Mouse (Mus musculus) G1E-ER4 (cell line): Measurements from ENCODE around the gene Olfr63. TPM values are rescaled to one million over a fixed set of nuclear protein-coding genes. Genes with fewer than 3 reads are reported as not detected.
"Not testable (repeated sequence)": the region's sequence is repeated elsewhere in the genome, so short reads cannot be mapped to it uniquely, and the experiment has no call there.

Experiments
- GATA1 ChIP-seq: IDR thresholded peaks from one replicate; pipeline ENCODE4 v1.8.0; 2012; ENCODE audit warnings: low read length, inconsistent platforms
- polyA plus RNA-seq: library from polyadenylated mRNA; stranded (reverse); fragments of >175 nt; gene quantifications from 2 replicates; pipeline ENCODE4 v1.2.3, GENCODE M21; 2012

The Olfr63 gene
- polyA plus RNA-seq, result not detected in 2 replicates

DNA sequence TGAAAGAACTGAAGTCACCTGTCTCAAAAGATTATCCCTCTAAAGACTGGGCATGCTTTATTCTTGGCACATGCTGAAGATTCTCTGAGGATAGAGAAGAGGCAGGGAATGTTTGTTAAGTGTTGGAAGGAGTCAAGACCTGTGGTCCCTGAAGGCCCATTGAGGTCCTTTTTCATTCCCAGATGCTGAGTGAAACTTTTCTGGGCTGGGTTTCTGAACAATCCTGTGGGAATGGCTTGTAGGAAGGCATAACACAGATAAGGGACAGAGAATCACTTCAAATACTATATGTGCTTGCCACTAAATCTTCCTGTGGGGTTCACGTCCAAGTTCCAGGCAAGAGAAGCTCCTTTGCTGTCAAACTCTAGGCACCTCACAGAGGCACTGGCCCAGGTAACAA, at the start of gene Olfr63:
TSS of gene Olfr63 (plus strand) at position 301 of the 400 bp plus-strand sequence.
- TF ChIP-seq GATA1, result no peak

DNA sequence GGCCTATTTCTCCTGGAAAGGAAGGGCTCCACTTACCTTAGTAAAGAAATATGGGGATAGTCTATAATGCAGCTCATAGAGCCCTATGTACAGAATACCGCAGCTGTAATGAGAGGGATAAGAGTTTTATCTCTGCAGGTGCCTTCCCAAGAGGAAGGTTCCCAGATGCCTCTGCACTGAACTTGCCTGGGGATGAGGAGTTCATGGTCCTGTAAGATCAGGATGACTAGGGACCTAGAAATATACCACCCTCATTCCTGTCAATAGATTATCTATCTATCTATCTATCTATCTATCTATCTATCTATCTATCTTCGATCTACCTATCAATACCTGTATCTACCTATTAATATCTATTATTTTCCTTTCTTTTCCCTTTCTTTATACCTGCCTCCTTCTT, 42.9 kb upstream of the Olfr63 start, which contains the start of gene Olfr1564:
TSS of gene Olfr1564 (minus strand) at position 101 of the 400 bp plus-strand sequence.
- TF ChIP-seq GATA1, result no peak

DNA sequence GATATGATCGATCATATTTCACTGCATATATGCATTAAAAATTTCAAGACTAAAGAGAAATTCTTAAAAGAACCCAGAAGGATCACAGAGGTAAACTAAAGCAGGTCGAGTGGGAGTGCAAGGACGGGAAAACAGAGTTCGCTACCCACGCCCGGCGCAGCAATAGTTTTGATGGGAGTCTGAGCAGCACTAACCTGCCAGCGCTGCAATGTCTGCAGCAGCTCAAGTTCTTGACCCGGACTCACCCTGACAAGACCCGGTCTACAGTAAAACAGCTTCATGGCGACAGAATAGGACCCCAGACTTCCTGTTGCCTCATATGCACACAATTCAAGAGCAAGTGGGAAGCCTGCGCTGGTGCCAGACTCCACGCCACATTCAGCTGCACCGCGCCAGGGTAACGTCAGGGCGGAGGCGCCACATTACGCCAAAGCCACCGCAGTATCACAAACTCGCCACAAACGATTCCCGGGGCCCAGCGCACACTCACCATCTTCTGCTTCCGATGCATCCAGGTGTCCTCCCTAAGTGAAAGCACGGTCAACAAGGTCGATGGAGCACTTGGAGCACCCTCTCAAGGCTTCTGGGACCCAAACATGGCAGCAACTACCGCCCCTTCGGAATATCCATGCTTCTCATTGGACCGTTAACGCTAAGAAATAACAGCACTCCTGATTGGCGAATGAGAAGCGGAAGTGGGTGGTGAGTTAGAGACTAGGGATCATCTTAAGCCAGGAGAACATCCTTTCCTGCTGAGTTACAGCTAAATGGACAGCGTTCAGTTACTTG, 9.8 kb upstream of the Olfr63 start, which contains the start of gene Zfp955a:
TSS of gene Zfp955a (minus strand) at position 616 of the 789 bp plus-strand sequence.
- not testable (repeated sequence) for TF ChIP-seq GATA1

DNA sequence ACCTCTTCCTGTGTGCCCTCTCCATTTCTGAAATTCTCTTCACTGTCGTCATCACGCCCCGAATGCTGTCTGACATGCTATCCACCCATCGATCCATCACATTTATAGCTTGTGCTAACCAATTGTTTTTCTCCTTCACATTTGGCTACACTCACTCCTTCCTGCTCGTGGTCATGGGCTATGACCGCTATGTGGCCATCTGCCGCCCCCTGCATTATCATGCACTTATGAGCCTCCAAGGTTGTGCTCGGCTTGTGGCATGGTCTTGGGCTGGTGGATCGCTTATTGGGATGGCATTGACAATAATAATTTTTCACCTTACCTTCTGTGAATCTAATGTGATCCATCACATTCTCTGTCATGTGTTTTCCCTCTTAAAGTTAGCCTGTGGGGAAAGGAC, 4.4 kb downstream of the Olfr63 start:
- no peak for TF ChIP-seq GATA1

DNA sequence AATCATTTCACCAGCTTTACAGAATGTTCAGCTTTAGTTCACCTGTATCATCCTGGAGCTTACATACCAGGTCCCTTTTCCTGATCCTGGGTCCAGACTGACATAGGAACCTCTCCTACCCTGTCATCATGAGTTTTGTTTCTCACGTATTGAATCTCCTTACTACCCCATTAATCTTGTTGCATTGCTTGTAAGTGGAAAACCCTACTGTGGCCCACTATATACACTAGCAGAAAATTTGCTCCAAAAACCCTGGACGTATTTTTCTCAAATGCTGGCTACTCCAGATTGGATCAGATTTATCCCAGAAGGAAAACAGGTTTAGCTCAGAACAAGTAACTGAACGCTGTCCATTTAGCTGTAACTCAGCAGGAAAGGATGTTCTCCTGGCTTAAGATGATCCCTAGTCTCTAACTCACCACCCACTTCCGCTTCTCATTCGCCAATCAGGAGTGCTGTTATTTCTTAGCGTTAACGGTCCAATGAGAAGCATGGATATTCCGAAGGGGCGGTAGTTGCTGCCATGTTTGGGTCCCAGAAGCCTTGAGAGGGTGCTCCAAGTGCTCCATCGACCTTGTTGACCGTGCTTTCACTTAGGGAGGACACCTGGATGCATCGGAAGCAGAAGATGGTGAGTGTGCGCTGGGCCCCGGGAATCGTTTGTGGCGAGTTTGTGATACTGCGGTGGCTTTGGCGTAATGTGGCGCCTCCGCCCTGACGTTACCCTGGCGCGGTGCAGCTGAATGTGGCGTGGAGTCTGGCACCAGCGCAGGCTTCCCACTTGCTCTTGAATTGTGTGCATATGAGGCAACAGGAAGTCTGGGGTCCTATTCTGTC, 24.8 kb downstream of the Olfr63 start, which contains the start of gene Zfp955b:
TSS of gene Zfp955b (plus strand) at position 506 of the 837 bp plus-strand sequence.
- TF ChIP-seq GATA1, result not testable (repeated sequence)

Other genes with a start within 250 kb of the Olfr63 start
- gene Zfp763, start 231.3 kb upstream of the Olfr63 start, polyA plus RNA-seq, result 0.03 and 0.13 TPM in 2 replicates
- not detected in 2 replicates for gene 4921501E09Rik, start 196.6 kb upstream of the Olfr63 start, polyA plus RNA-seq
- gene Zfp563, start 175.4 kb upstream of the Olfr63 start, polyA plus RNA-seq, result 0.25 and 0.94 TPM in 2 replicates
- not detected in 2 replicates for gene Morc2b, start 125.0 kb upstream of the Olfr63 start, polyA plus RNA-seq
- not detected in 2 replicates for gene Olfr55, start 96.2 kb upstream of the Olfr63 start, polyA plus RNA-seq
- not detected in 2 replicates for gene Olfr239, start 73.4 kb upstream of the Olfr63 start, polyA plus RNA-seq
- not detected in 2 replicates for gene Olfr1564, start 43.0 kb upstream of the Olfr63 start, polyA plus RNA-seq
- 0.19 and 0.38 TPM in 2 replicates for gene Zfp955a, start 9.5 kb upstream of the Olfr63 start, polyA plus RNA-seq
- gene Zfp955b, start 24.9 kb downstream of the Olfr63 start, polyA plus RNA-seq, result 0.32 and 0.40 TPM in 2 replicates
- 0.26 and 0.33 TPM in 2 replicates for gene Zfp81, start 94.2 kb downstream of the Olfr63 start, polyA plus RNA-seq
- 0.30 and 0.65 TPM in 2 replicates for gene Zfp101, start 130.0 kb downstream of the Olfr63 start, polyA plus RNA-seq
- gene Actl9, start 168.2 kb downstream of the Olfr63 start, polyA plus RNA-seq, result not detected in 2 replicates